Mouse (Mus musculus): ENCODE results near the gene 6030452D12Rik.
A peak's percentile ranks its signal among the peaks of the same experiment; 100 is the strongest.

6030452D12Rik gene

DNA sequence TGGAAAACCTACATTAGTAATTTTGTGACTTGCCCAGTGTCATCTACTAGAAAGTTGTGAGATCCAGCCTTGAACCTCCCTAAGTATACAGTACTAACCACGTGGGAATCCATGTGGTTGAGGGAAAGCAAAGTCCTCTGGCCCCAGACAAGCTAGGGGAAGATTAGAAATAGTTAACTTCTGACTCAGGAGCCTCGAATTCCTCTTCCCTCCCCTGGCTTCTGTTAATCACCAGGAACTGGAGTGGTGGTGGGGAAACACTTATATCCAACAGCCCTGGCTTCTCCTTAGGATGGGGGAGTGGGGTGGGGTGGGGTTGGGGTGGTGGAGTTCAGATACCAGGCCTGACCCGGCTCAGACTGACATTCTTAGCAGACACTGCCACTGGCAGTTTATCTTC, 18.4 kb downstream of the 6030452D12Rik start:
- no peak for DNase-seq

DNA sequence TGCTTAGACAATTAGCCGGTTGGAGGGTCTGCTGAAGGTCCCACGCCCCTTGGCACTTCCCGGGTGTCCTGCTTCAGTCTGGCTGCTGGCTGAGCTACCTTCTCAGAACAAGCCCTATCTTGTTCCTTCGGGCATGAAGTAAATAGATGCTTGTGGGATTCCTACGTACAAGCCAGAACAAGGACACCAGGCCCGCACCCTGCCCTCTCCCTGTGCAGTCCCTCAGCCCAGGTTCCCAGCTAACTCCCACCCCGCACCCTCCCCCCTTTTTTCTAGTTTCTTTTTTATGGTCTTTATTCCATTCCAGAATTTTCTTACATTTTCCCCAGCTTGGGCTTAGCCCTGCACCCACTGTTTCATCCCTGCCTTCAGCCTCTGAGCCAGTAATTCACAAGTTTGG, 20.3 kb downstream of the 6030452D12Rik start:
- DNase-seq = no peak

DNA sequence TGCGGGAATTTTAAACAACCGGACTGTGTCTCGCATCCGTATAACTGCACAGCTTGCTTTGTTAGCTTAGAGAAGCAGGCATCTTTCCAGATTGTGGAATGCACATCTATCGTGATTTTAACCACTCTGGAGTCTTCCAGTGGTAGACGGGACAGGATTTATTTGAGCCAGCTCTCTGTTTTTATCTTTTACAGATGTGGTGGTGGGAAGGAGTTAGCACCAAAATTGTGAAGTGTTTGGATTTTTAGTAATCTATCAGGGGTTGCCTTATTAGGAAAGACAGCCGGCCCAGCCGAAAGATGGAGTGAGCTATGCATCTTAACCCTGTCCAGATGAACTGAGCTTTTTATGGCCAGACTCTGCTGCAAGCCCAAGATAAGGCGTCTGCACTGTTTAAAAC, 21.5 kb downstream of the 6030452D12Rik start:
- DNase-seq = no peak

DNA sequence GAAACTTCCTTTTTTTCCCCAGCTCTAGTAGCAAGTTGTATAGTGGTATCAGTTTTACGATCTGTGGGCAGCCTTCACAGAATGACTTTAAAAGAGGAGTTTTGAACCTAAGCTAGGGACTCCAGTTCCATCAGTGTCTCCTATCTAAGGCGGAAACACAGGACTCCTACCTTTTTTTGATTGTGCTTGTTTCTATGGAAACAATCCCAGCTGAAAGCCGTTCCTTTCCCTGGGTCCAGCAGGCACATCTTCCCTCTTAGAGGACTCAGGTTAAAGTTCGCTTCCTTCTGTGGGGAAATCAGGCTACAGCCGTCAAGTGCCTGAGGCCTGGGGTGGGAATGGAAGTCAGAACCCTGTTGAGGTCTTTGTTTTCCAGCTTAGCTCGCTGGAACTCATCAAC, 26.4 kb downstream of the 6030452D12Rik start:
- DNase-seq = no peak

- DNase-seq = no peak
Observed at GRCm38 (mm10) chr8:106527241-106528036, 27.1 kb downstream of the 6030452D12Rik start.

DNA sequence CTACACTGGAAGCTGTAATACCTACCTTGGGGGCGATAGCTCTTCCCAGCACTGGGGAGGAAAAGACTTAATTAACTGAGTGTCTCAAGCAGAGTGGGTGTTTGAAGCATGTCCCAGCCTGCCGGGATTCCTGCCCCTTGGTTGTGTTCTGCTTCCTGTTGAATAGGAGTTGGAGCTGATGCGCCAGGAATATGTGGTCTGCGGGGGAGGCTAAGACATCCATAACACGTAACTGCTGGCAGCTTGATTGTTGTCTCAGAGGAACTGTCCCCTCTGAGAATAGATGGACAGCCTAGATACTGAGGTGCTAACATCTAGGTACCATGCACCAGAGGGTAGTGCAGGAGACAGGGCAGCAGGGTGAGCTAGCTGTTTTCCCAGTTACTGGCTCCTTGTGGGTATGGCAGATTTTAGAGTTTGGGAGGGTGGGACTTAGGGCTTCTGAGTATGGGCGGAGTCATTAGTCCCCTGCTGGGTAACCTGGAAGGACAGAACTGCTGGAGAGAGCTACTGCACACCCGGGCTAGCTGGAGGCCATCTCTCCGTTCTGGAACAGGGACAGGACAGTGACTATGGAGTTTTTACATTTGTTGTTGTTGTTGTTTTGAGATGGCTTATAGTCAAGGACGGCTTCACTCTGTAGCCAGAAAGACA, 28.4 kb downstream of the 6030452D12Rik start:
- DNase-seq = no peak

DNA sequence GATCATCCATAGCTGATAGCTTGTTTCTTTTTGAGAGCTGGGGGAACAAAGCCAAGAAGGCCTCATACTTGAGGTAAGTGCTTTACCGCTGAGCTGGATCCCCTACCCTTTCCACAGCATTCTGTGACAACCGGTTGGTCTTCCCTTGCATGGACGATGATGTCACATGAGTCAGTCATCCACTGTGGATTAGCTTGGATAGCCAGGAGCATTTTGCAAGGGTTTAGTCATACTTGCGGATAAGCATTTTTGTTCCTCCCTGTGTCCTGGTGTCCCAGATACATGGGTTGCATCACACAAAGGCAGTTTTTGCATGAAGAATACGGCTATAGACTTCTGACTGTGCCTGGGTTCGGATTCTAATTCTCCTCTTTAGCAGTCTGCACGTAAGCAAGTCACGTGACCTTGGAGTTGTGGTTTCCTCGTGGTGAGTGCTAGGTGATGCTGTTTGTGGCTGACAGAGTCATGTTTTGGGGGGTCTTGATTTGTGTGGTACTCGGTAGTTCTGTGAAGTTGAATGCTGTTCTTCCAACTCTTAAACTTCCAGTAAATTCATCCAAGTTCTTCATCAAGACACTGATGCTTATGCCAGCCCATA, 29.7 kb downstream of the 6030452D12Rik start:
- no peak for DNase-seq

DNA sequence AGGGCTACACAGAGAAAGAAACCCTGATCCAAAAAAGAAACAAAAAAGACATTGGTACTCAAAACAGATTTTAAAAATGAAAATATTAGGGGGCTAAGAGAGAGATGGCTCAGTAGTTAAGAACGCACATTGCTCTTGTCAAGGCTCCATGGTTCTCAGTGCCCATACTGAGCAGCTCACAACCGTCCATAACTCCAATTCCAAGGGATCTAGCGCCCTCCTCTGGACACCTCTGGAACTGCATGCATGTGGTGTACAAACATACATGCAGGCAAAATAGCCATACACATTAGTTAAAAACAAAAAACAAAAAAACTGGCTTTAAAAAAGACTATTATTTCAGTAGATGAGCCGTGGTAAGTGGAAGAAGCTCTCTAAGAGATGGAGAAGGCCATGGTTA, 30.2 kb downstream of the 6030452D12Rik start:
- peak in 1 of 2 experiments; percentile 26 for DNase-seq

GRCm38 (mm10) chr8:106533709-106534108, 33.4 kb downstream of the 6030452D12Rik start:
- no peak for DNase-seq

- peak; percentile 55 to 74 for DNase-seq
Observed at GRCm38 (mm10) chr8:106534449-106534848, 34.1 kb downstream of the 6030452D12Rik start.

- DNase-seq = no peak
Observed at GRCm38 (mm10) chr8:106535448-106535847, 35.1 kb downstream of the 6030452D12Rik start.

DNA sequence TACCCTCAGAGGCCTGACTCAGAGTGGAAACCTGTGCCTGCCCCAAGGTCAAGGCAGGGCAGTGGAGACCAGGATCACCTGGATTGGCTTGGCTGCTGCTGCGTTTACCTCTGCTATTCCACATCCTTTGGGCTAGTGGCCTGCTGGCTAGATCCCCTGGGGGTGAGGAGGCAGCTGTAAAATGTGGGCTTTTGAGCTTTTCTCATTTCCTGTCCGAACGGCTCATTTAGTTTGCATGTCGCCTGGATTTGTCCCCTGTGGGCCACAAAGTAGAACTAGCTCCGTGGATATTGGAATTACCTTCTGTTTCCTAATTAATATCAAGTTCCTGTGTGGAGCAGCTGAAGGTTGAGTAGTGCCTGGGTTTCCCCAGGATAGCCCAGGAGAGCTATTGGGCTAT, 38.9 kb downstream of the 6030452D12Rik start:
- DNase-seq = no peak

DNA sequence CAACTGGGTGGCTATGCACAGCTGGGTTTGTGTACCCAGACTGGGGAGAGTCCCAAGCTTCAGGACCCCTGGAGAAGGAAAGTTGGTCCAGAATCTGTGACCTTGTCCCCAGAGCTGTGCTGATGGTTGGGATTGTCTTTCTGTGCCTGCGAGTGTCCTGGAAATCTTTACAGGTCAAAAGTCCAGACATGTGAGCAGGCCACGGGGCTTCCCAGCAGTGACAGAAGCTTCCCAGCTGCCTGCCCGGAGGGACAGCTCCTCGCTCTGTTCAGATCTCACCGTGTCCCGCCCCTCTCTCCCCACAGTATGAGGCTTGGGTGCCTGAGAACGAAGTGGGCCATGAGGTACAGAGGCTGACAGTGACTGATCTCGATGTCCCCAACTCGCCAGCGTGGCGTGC, 40.7 kb downstream of the 6030452D12Rik start:
- no peak for DNase-seq

- no peak for DNase-seq
Observed at GRCm38 (mm10) chr8:106543043-106543442, 42.7 kb downstream of the 6030452D12Rik start.

- DNase-seq = no peak
Observed at GRCm38 (mm10) chr8:106545149-106545548, 44.8 kb downstream of the 6030452D12Rik start.

- DNase-seq = no peak
Observed at GRCm38 (mm10) chr8:106546746-106547145, 46.4 kb downstream of the 6030452D12Rik start.

- no peak for DNase-seq
Observed at GRCm38 (mm10) chr8:106548366-106548936, 48.1 kb downstream of the 6030452D12Rik start.

GRCm38 (mm10) chr8:106550906-106551305, 50.6 kb downstream of the 6030452D12Rik start:
- no peak for DNase-seq

- DNase-seq = no peak
Observed at GRCm38 (mm10) chr8:106554011-106554410, 53.7 kb downstream of the 6030452D12Rik start.

DNA sequence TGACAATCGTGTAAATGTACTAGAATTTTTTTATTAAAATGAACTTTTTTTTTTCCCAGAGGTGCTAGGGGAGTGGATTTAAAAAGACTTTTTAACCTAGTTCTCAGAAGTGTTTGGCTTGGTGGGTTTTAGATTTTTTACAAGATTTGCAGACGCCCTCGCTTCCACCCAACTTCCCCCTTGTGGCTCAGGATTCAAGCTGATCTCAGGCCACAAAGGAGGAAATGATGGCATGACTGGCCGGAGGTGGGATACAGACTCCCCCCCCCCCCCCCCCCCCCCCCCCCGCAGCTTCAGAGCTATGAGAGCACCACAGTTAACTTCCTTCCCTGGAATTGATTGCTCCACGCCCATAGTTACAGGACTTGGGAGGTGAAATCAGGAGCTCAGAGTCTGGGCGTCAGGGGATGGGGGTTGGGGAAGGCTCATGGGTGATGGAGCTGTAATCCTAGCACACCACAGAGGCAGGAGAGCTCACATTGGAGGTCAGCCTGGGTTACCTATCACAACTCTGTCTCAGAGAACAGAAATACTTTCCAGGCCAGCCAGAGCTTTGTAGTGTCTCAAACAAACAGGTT, 55.8 kb downstream of the 6030452D12Rik start:
- DNase-seq = no peak

All from kidney, adult 8-10 months (tissue).